Mouse (Mus musculus): Measurements from ENCODE around the gene Tmem211. TPM values are rescaled to one million over a fixed set of nuclear protein-coding genes. Genes with fewer than 3 reads are reported as not detected.
A peak's percentile ranks its signal among the peaks of the same experiment; 100 is the strongest.

Tmem211 gene
- total RNA-seq, 1 experiment = 0.22 TPM

DNA sequence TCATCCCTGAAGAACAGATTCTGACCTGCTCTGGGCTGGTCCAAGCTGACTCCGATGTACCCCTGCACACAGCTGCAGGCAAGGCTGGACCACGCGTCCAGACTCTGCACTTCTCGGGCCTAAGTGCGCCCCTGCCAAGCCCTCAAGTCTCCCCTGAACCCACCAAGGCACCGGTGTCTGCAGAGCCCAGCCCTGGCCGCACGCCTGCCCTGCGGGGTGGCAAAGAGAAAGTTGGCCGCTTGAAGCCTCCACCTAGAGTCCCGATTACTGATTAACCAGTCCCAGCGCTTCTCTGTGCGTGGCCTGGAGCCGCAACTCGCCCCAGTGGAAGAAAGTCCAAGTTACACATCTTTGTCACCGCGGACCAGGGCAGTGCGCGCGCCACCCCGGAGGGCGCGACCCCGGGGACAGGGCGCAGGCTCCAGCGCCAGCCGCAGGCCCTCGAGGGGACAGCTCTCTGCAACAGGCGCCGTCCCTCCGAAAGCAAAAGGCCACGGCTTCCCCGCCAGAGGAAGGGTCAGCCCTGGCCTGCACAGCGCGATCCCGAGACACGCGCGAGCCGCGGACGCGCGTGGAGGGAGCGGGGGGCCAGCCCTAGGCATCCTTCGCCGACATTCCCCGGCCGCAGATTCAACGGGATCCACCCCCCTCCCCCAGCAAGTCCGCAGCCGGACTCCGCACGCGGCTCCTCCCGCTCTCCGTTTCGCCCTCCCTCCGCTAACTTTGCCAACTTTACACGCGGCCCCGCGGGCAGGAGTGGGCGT lies 6.1 kb upstream of the Tmem211 start:
- H3K4me1 ChIP-seq (ENCODE audit: control insufficient read depth in 2 of 2, insufficient read depth in 2 of 2, low read length in 2 of 2, poor library complexity in 1 of 2) = peaks cover 0 to 8% of the 10 kb centered on the region in 2 experiments; a peak in 2 of 4 replicates
- DNase-seq (ENCODE audit: low read depth, low spot score) = no peak
- in situ Hi-C loops (cut with MboI; ENCODE audit: low sequenced_read_pairs in 2 of 2, unreplicated experiment in 2 of 2) = no loop called here
- no peaks in the 10 kb centered on the region for H3K36me3 ChIP-seq (ENCODE audit: control insufficient read depth, insufficient read depth, low read length, poor library complexity, severe bottlenecking)
- no peaks in the 10 kb centered on the region for H3K9me3 ChIP-seq (ENCODE audit: control insufficient read depth, insufficient read depth, low read depth, low read length)
- peak overlapping the region; percentile 79 for H3K9ac ChIP-seq (ENCODE audit: insufficient read depth, low read depth, low read length, poor library complexity, severe bottlenecking)
- no peak overlapping the region for H3K27ac ChIP-seq (ENCODE audit: insufficient read depth, low read depth, low read length, poor library complexity, severe bottlenecking)
- TF ChIP-seq HCFC1 (IDR thresholded peaks at IDR 0.05; ENCODE audit: borderline replicate concordance, insufficient read depth, low read length) (0 out of 2 replicates have a peak, but pooled peaks have one; percentile 20), CHD2 (IDR thresholded peaks at IDR 0.05; ENCODE audit: low read depth, low read length) (no peak)
- H3K4me3 ChIP-seq (ENCODE audit: insufficient read depth in 1 of 2, low read depth in 1 of 2, low read length in 2 of 2, poor library complexity in 1 of 2, severe bottlenecking in 1 of 2) = peak overlapping the region; percentile 63 to 91

DNA sequence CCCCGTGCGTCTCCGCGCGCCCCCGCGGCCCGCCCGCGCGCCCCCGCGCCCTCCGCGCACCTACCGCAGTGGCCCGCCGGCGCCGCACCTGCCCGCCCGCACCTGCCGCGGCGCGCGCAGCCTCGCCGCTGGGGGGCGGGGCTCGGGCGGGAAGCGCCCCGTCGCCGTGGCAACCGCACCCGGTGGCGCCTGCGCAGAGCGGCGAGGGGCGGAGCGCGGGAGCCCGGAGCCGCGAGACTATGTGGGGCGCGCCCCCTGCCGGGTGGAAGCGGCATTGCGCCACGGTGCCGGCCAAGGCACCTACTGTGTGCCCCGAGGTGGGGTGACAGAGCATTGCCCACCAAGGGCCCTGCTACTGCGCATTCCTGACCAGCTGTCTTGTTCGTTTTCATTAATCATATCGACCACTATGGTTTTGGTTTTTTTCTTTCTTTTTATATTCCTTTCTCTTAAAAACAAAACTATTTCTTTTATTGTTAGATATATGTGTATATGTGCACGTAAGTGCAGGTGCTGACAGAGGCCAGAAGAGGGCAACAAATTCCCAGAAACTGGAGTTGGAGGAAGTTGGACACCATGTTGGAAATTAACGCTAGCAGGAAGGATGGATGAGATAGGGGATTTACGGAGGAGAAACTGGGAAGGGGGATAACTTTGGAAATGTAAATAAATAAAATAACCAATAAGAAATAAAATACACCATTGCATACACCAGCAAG lies 5.4 kb upstream of the Tmem211 start, which contains the start of gene 2900026A02Rik:
TSS of gene 2900026A02Rik (minus strand) at position 90 of the 719 bp plus-strand sequence.
- Histone ChIP-seq H3K4me3 (ENCODE audit: insufficient read depth in 1 of 2, low read depth in 1 of 2, low read length in 2 of 2, poor library complexity in 1 of 2, severe bottlenecking in 1 of 2) (peak within 1 kb of the TSS; percentile 63 to 91), H3K9ac (ENCODE audit: insufficient read depth, low read depth, low read length, poor library complexity, severe bottlenecking) (peak within 1 kb of the TSS; percentile 79), H3K27ac (ENCODE audit: insufficient read depth, low read depth, low read length, poor library complexity, severe bottlenecking) (no peak within 1 kb of the TSS), H3K4me1 (ENCODE audit: control insufficient read depth in 2 of 2, insufficient read depth in 2 of 2, low read length in 2 of 2, poor library complexity in 1 of 2) (peaks cover 0 to 13% of the 10 kb centered on the region in 2 experiments; a peak in 2 of 4 replicates), H3K9me3 (ENCODE audit: control insufficient read depth, insufficient read depth, low read depth, low read length) (no peaks in the 10 kb centered on the region), H3K36me3 (ENCODE audit: control insufficient read depth, insufficient read depth, low read length, poor library complexity, severe bottlenecking) (no peaks in the 10 kb centered on the region)
- TF ChIP-seq CHD2 (IDR thresholded peaks at IDR 0.05; ENCODE audit: low read depth, low read length) (peak; percentile 32; the same call in 1 of the 2 replicates), ZC3H11A (IDR thresholded peaks at IDR 0.05; ENCODE audit: borderline replicate concordance, low read depth, low read length) (no peak)
- in situ Hi-C loops (cut with MboI; ENCODE audit: low sequenced_read_pairs in 2 of 2, unreplicated experiment in 2 of 2) = no loop called here
- DNase-seq (ENCODE audit: low read depth, low spot score) = peak; percentile 62

DNA sequence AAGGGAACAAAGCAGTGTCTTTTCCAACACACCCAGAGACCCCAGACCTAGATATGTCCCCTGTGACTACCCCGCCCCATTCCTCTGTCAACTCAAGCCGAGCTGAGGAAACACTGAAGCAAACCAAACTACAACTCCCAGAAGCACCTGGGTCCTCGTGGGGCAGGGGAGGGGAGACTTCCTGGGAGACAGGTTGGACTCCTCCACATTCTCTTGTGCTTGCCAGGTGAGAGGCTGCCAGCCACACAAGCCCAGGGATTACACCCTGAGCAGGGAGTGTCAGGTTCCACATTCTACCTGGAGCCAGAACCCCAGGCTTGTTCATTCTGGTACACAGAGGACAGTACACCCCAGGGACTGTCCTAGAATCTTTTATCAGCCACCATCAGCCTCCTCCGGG lies 2.8 kb upstream of the Tmem211 start:
- DNase-seq (ENCODE audit: low read depth, low spot score) = no peak
- peak overlapping the region; percentile 34; the same call in 1 of the 2 replicates for H3K9ac ChIP-seq (ENCODE audit: insufficient read depth, low read depth, low read length, poor library complexity, severe bottlenecking)
- TF ChIP-seq HCFC1 (IDR thresholded peaks at IDR 0.05; ENCODE audit: borderline replicate concordance, insufficient read depth, low read length) (peak; percentile 86), MAFK (IDR thresholded peaks at IDR 0.05; ENCODE audit: insufficient read depth, low read depth, low read length) (no peak)
- peak overlapping the region in 1 of 2 experiments; percentile 18; a peak in 1 of 4 replicates for H3K4me3 ChIP-seq (ENCODE audit: insufficient read depth in 1 of 2, low read depth in 1 of 2, low read length in 2 of 2, poor library complexity in 1 of 2, severe bottlenecking in 1 of 2)
- peaks cover 2 to 13% of the 10 kb centered on the region in 2 experiments; a peak in 2 of 4 replicates for H3K4me1 ChIP-seq (ENCODE audit: control insufficient read depth in 2 of 2, insufficient read depth in 2 of 2, low read length in 2 of 2, poor library complexity in 1 of 2)
- no peak overlapping the region for H3K27ac ChIP-seq (ENCODE audit: insufficient read depth, low read depth, low read length, poor library complexity, severe bottlenecking)
- H3K36me3 ChIP-seq (ENCODE audit: control insufficient read depth, insufficient read depth, low read length, poor library complexity, severe bottlenecking) = no peaks in the 10 kb centered on the region
- in situ Hi-C loops (cut with MboI; ENCODE audit: low sequenced_read_pairs in 2 of 2, unreplicated experiment in 2 of 2) = no loop called here
- no peaks in the 10 kb centered on the region for H3K9me3 ChIP-seq (ENCODE audit: control insufficient read depth, insufficient read depth, low read depth, low read length)

DNA sequence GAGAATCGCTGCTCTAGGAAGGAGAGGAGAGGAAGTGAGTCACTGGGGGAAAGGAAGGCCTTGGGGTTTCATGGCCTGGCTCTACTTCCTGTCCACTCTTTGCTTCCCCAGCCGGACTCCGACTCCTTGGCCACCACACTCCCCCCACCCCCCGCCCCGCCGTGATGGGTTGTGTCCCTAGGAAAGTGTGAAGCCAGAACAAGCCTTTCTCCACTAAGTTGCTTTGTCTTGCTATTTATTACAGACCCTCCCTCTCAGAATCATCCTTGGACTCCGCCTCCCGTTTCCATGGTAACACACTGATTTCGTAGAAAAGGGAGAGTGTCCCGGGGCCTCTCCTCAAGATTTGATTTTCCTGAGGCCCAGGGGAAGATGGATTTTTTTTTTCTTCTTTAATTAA lies 1.4 kb upstream of the Tmem211 start:
- H3K4me1 ChIP-seq (ENCODE audit: control insufficient read depth in 2 of 2, insufficient read depth in 2 of 2, low read length in 2 of 2, poor library complexity in 1 of 2) = peaks cover 2 to 13% of the 10 kb centered on the region in 2 experiments; a peak in 2 of 4 replicates
- peak overlapping the region; percentile 5 to 10; a peak in 1 of 4 replicates for H3K4me3 ChIP-seq (ENCODE audit: insufficient read depth in 1 of 2, low read depth in 1 of 2, low read length in 2 of 2, poor library complexity in 1 of 2, severe bottlenecking in 1 of 2)
- no peak overlapping the region for H3K9ac ChIP-seq (ENCODE audit: insufficient read depth, low read depth, low read length, poor library complexity, severe bottlenecking)
- H3K27ac ChIP-seq (ENCODE audit: insufficient read depth, low read depth, low read length, poor library complexity, severe bottlenecking) = no peak overlapping the region
- DNase-seq (ENCODE audit: low read depth, low spot score) = no peak
- TF ChIP-seq ZC3H11A (IDR thresholded peaks at IDR 0.05; ENCODE audit: borderline replicate concordance, low read depth, low read length) (no peak), MAFK (IDR thresholded peaks at IDR 0.05; ENCODE audit: insufficient read depth, low read depth, low read length) (no peak), CHD2 (IDR thresholded peaks at IDR 0.05; ENCODE audit: low read depth, low read length) (no peak), ZNF384 (IDR thresholded peaks at IDR 0.05; ENCODE audit: low read depth, low read length) (no peak), HCFC1 (IDR thresholded peaks at IDR 0.05; ENCODE audit: borderline replicate concordance, insufficient read depth, low read length) (no peak)
- no peaks in the 10 kb centered on the region for H3K36me3 ChIP-seq (ENCODE audit: control insufficient read depth, insufficient read depth, low read length, poor library complexity, severe bottlenecking)
- H3K9me3 ChIP-seq (ENCODE audit: control insufficient read depth, insufficient read depth, low read depth, low read length) = no peaks in the 10 kb centered on the region
- in situ Hi-C loops (cut with MboI; ENCODE audit: low sequenced_read_pairs in 2 of 2, unreplicated experiment in 2 of 2) = no loop called here

Measured in ES-E14 (cell line).